Comparison of ENCODE assay signal across 11 mouse cellular contexts in genomic region chr11:103265211-103265610, GRCm38 (mm10). TPM values are rescaled to one million over a fixed set of nuclear protein-coding genes. Genes with fewer than 3 reads are reported as not detected.
DNase-seq lines count a peak whose midpoint lies in the region; ATAC-seq and TF ChIP-seq lines count a peak whose summit lies in the region.
"Had no signal": no experiment of that assay in that cellular context is flagged by ENCODE, and none has a peak within 500 bp of the region (broad histone marks: within the 10 kb centered on the region; RNA-seq: fewer than 3 reads in every experiment).

No protein-coding gene starts in this region.

- no peak for ATAC-seq in limb, embryonic 15.5 days (ENCODE audit: insufficient number of reproducible peaks, low FRiP score, low TSS enrichment, low read depth)
- no peak for ATAC-seq in forebrain, postnatal 0 days

- no peak for DNase-seq in limb, embryonic 10.5 days (ENCODE audit: low spot score)
- no peak for DNase-seq in forebrain, postnatal 0 days
- no peak for DNase-seq in urinary bladder, postnatal 25 days (ENCODE audit: low spot score)
- no peak for DNase-seq in left cerebral cortex, postnatal 14 days (ENCODE audit: low spot score in 2 of 2)
- DNase-seq: cerebellum, adult 9-11 months; gastrocnemius, postnatal 25 days; kidney, adult 11 months had no signal

- no peak for TF ChIP-seq CTCF in bone marrow, adult 2 months (IDR thresholded peaks at IDR 0.05; ENCODE audit: control insufficient read depth, insufficient read depth, low read length)
- no peak for TF ChIP-seq CTCF in forebrain, postnatal 0 days (IDR thresholded peaks at IDR 0.05; ENCODE audit: low read depth)

- 61% methylated on average over 7 of the region's 7 CpGs for WGBS in limb, embryonic 15.5 days
- WGBS in limb, embryonic 10.5 days, result 75% methylated on average over 7 of the region's 7 CpGs
- WGBS in bone marrow, adult 2 months, result 3% methylated on average over 7 of the region's 7 CpGs
- 28% methylated on average over 7 of the region's 7 CpGs for WGBS in forebrain, postnatal 0 days

- no peak overlapping the region for H3K27ac ChIP-seq in limb, embryonic 15.5 days
- no peak overlapping the region for H3K27ac ChIP-seq in limb, embryonic 10.5 days
- H3K27ac ChIP-seq in bone marrow, adult 2 months (ENCODE audit: control insufficient read depth, insufficient read depth, low read depth, low read length, poor library complexity), result peak overlapping the region; percentile 50
- no peak overlapping the region for H3K27ac ChIP-seq in forebrain, postnatal 0 days (ENCODE audit: low read depth, low read length)
- H3K27ac ChIP-seq: liver, embryonic 15.5 days had no signal

- H3K4me2 ChIP-seq in limb, embryonic 15.5 days, result 0 out of 2 replicates have a peak overlapping the region, but pooled peaks have one; percentile 10
- H3K4me2 ChIP-seq in forebrain, postnatal 0 days (ENCODE audit: low read depth), result peak overlapping the region; percentile 86; the same call in 1 of the 2 replicates
- H3K4me2 ChIP-seq in myocyte (ENCODE audit: low read depth), result peak overlapping the region; percentile 98

- H3K9me3 ChIP-seq in limb, embryonic 15.5 days, result no peaks in the 10 kb centered on the region
- no peaks in the 10 kb centered on the region for H3K9me3 ChIP-seq in limb, embryonic 10.5 days (replicated peaks)
- no peaks in the 10 kb centered on the region for H3K9me3 ChIP-seq in forebrain, postnatal 0 days (ENCODE audit: low read length)
- H3K9me3 ChIP-seq: liver, embryonic 15.5 days had no signal

- H3K36me3 ChIP-seq in limb, embryonic 15.5 days, result no peaks in the 10 kb centered on the region
- H3K36me3 ChIP-seq in limb, embryonic 10.5 days, result no peaks in the 10 kb centered on the region
- H3K36me3 ChIP-seq in forebrain, postnatal 0 days (ENCODE audit: insufficient read depth), result no peaks in the 10 kb centered on the region
- H3K36me3 ChIP-seq in myocyte (ENCODE audit: control insufficient read depth, insufficient read depth), result no peaks in the 10 kb centered on the region
- H3K36me3 ChIP-seq: liver, embryonic 15.5 days had no signal

- no peak overlapping the region for H3ac ChIP-seq in myocyte (ENCODE audit: control insufficient read depth, insufficient read length)

- H3K4me3 ChIP-seq in limb, embryonic 15.5 days, result no peak overlapping the region
- H3K4me3 ChIP-seq in limb, embryonic 10.5 days, result no peak overlapping the region
- peak overlapping the region; percentile 57 for H3K4me3 ChIP-seq in bone marrow, adult 2 months (replicated peaks; ENCODE audit: control insufficient read depth, low read depth, low read length)
- no peak overlapping the region for H3K4me3 ChIP-seq in forebrain, postnatal 0 days (ENCODE audit: low read depth, low read length)
- H3K4me3 ChIP-seq in myocyte, result peak overlapping the region; percentile 80
- H3K4me3 ChIP-seq: liver, embryonic 15.5 days had no signal

- TF ChIP-seq POLR2A in bone marrow, adult 2 months (IDR thresholded peaks at IDR 0.05; ENCODE audit: borderline replicate concordance, control insufficient read depth, low read depth, low read length), result no peak
- no peak for TF ChIP-seq POLR2A in myocyte (IDR thresholded peaks at IDR 0.05; ENCODE audit: insufficient read length, low read depth)

- H3K4me1 ChIP-seq in limb, embryonic 15.5 days, result peaks cover 65% of the 10 kb centered on the region
- H3K4me1 ChIP-seq in limb, embryonic 10.5 days, result peaks cover 41% of the 10 kb centered on the region
- H3K4me1 ChIP-seq in bone marrow, adult 2 months (ENCODE audit: control insufficient read depth, insufficient read depth, low read length), result peaks cover 10% of the 10 kb centered on the region
- peaks cover 12% of the 10 kb centered on the region for H3K4me1 ChIP-seq in forebrain, postnatal 0 days (ENCODE audit: insufficient read depth)

- intact Hi-C loops in left cerebral cortex, postnatal 14 days (cut with DNase I), result loop anchor here (5.0 kb wide), 1 partner anchor 62 kb away; no protein-coding TSS in a partner anchor

- H3K9ac ChIP-seq in limb, embryonic 15.5 days, result no peak overlapping the region
- H3K9ac ChIP-seq in forebrain, postnatal 0 days, result no peak overlapping the region
- H3K9ac ChIP-seq: liver, embryonic 15.5 days had no signal

- peaks cover 70% of the 10 kb centered on the region for H3K79me2 ChIP-seq in myocyte (ENCODE audit: control insufficient read depth, insufficient read depth)

- H3K27me3 ChIP-seq in limb, embryonic 15.5 days, result no peaks in the 10 kb centered on the region
- no peaks in the 10 kb centered on the region for H3K27me3 ChIP-seq in limb, embryonic 10.5 days (ENCODE audit: low read depth, poor library complexity, severe bottlenecking)
- H3K27me3 ChIP-seq in forebrain, postnatal 0 days (ENCODE audit: insufficient read depth, low read length), result no peaks in the 10 kb centered on the region
- no peaks in the 10 kb centered on the region for H3K27me3 ChIP-seq in myocyte (ENCODE audit: control insufficient read depth, insufficient read depth, insufficient read length)

TF ChIP-seq in myocyte, 11 proteins besides CTCF, POLR2A, EP300 and RAD21:
- TF ChIP-seq TCF3 (IDR thresholded peaks at IDR 0.05; ENCODE audit: insufficient read length, low read depth) (no peak), USF1 (IDR thresholded peaks at IDR 0.05; ENCODE audit: low read depth) (no peak), TCF12 (IDR thresholded peaks at IDR 0.05; ENCODE audit: insufficient read depth, poor library complexity, severe bottlenecking) (no peak), SRF (IDR thresholded peaks at IDR 0.05; ENCODE audit: control insufficient read depth, insufficient read length, low read depth) (no peak), REST (IDR thresholded peaks at IDR 0.05; ENCODE audit: insufficient read depth, insufficient read length) (no peak), MYOG (IDR thresholded peaks at IDR 0.05; ENCODE audit: control insufficient read depth in 1 of 3, insufficient read depth in 1 of 3, insufficient read length in 2 of 3, low read depth in 2 of 3) (no peak), POLR2AphosphoS2 (IDR thresholded peaks at IDR 0.05; ENCODE audit: insufficient read length, low read depth) (no peak), MYOD1 (IDR thresholded peaks at IDR 0.05; ENCODE audit: control insufficient read depth in 1 of 3, insufficient read length in 2 of 3, low read depth in 2 of 3) (no peak)
TF ChIP-seq in myocyte: peak in this region for 0.

RNA-seq across cellular contexts. Expression of gene Map3k14, which starts 2.1 kb away (rescaled TPM):
- polyA plus RNA-seq in limb, embryonic 15.5 days (2015; fragmentation: Nextera tagmentation; extraction: Ambion mirVana), result 4.3 and 5.3 TPM in 2 replicates
- polyA plus RNA-seq in limb, embryonic 10.5 days (2016; fragmentation: Nextera tagmentation; extraction: Ambion mirVana), result 2.8 TPM in 2 replicates
- 3.4 and 12.1 TPM in 2 replicates for polyA plus RNA-seq in bone marrow, adult 2 months (2011; ENCODE audit: insufficient read depth, insufficient read length, low replicate concordance, missing spikeins)
- 3.2 and 5.8 TPM in 2 replicates for total RNA-seq in forebrain, postnatal 0 days (2014; rRNA removed)
- 0.77 TPM in 2 replicates for polyA plus RNA-seq in forebrain, postnatal 0 days (2015; fragmentation: Nextera tagmentation; extraction: Ambion mirVana)
- 12.9 TPM for polyA plus RNA-seq in myocyte (2012; fragmentation: generic; extraction: Trizol)
- 1 to 10 TPM; 2.6 to 3.8 TPM for total RNA-seq in left cerebral cortex, postnatal 14 days (2021)

RNA-seq across cellular contexts. Expression of gene Spata32, which starts 47.0 kb away (rescaled TPM):
- not detected in 2 replicates for polyA plus RNA-seq in limb, embryonic 15.5 days (2015; fragmentation: Nextera tagmentation; extraction: Ambion mirVana)
- polyA plus RNA-seq in limb, embryonic 10.5 days (2016; fragmentation: Nextera tagmentation; extraction: Ambion mirVana), result not detected in 2 replicates
- not detected in 2 replicates for polyA plus RNA-seq in bone marrow, adult 2 months (2011; ENCODE audit: insufficient read depth, insufficient read length, low replicate concordance, missing spikeins)
- total RNA-seq in forebrain, postnatal 0 days (2014; rRNA removed), result 0.57 and 0.62 TPM in 2 replicates
- 0.43 and 0.64 TPM in 2 replicates for polyA plus RNA-seq in forebrain, postnatal 0 days (2015; fragmentation: Nextera tagmentation; extraction: Ambion mirVana)
- 0.04 TPM for polyA plus RNA-seq in myocyte (2012; fragmentation: generic; extraction: Trizol)
- 1 to 10 TPM; 1.0 to 1.2 TPM for total RNA-seq in left cerebral cortex, postnatal 14 days (2021)
- total RNA-seq: gastrocnemius, postnatal 25 days had no signal
- polyA plus RNA-seq: liver, embryonic 15.5 days had no signal

RNA-seq across cellular contexts. Expression of gene 1700023F06Rik, which starts 56.9 kb away (rescaled TPM):
- polyA plus RNA-seq in limb, embryonic 15.5 days (2015; fragmentation: Nextera tagmentation; extraction: Ambion mirVana), result 0.67 and 1.0 TPM in 2 replicates
- polyA plus RNA-seq in limb, embryonic 10.5 days (2016; fragmentation: Nextera tagmentation; extraction: Ambion mirVana), result 0.29 and 0.30 TPM in 2 replicates
- not detected in 2 replicates for polyA plus RNA-seq in bone marrow, adult 2 months (2011; ENCODE audit: insufficient read depth, insufficient read length, low replicate concordance, missing spikeins)
- 0.71 TPM in 1 of 2 replicates, not detected in the other for total RNA-seq in forebrain, postnatal 0 days (2014; rRNA removed)
- 3.0 and 3.1 TPM in 2 replicates for polyA plus RNA-seq in forebrain, postnatal 0 days (2015; fragmentation: Nextera tagmentation; extraction: Ambion mirVana)
- polyA plus RNA-seq in myocyte (2012; fragmentation: generic; extraction: Trizol), result not detected
- total RNA-seq in left cerebral cortex, postnatal 14 days (2021), result 1 to 10 TPM; 2.3 TPM
- total RNA-seq: gastrocnemius, postnatal 25 days had no signal

Comparison
In these comparisons a context has a peak if more than half of its experiments do, and no peak if none do; other contexts are left out.
1. H3K4me2 ChIP-seq: peak in every context shown above with its lines; median percentile 98 in myocyte; 86 in forebrain, postnatal 0 days; 10 in limb, embryonic 15.5 days.
2. H3K4me3 ChIP-seq: peak in bone marrow, adult 2 months (single experiment) and myocyte (single experiment); none in limb, embryonic 15.5 days (single experiment), limb, embryonic 10.5 days (single experiment) and forebrain, postnatal 0 days (single experiment).